Mouse (Mus musculus) layer of hippocampus, adult 9-11 months (tissue): Measurements from ENCODE around the gene Vps16.

Experiments
- DNase-seq: peaks from one replicate; pipeline ENCODE4 v3.0.0; 2022

The Vps16 gene

GRCm38 (mm10) chr2:130466438-130466837 lies 42.3 kb downstream of the Vps16 start:
- DNase-seq: no peak

GRCm38 (mm10) chr2:130469366-130469765 lies 45.2 kb downstream of the Vps16 start:
- DNase-seq: peak; percentile 67

- DNase-seq: no peak
These were observed 45.8 kb downstream of the Vps16 start for GRCm38 (mm10) chr2:130469935-130470334.

GRCm38 (mm10) chr2:130472908-130473510 lies 48.9 kb downstream of the Vps16 start:
- no peak for DNase-seq

GRCm38 (mm10) chr2:130475764-130476163 lies 51.6 kb downstream of the Vps16 start:
- no peak for DNase-seq

- DNase-seq: peak; percentile 47
These were observed 52.6 kb downstream of the Vps16 start for GRCm38 (mm10) chr2:130476666-130477297.

- no peak for DNase-seq
These were observed 58.0 kb downstream of the Vps16 start for GRCm38 (mm10) chr2:130482177-130482576.

GRCm38 (mm10) chr2:130482700-130483099 lies 58.6 kb downstream of the Vps16 start:
- DNase-seq: no peak

- no peak for DNase-seq
These were observed 60.1 kb downstream of the Vps16 start for GRCm38 (mm10) chr2:130484206-130484605.

GRCm38 (mm10) chr2:130488002-130488401 lies 63.9 kb downstream of the Vps16 start:
- DNase-seq: no peak

GRCm38 (mm10) chr2:130488600-130488999 lies 64.5 kb downstream of the Vps16 start:
- DNase-seq: peak; percentile 79

GRCm38 (mm10) chr2:130491162-130491561 lies 67.0 kb downstream of the Vps16 start:
- no peak for DNase-seq

- DNase-seq: peak; percentile 91
These were observed 67.4 kb downstream of the Vps16 start for GRCm38 (mm10) chr2:130491587-130491986.
